Mouse (Mus musculus) G1E (cell line): ENCODE results near the gene Gcn1l1.

Experiments
- CTCF ChIP-seq: IDR thresholded peaks from 2 replicates; pipeline ENCODE4 v1.5.1; 2012; ENCODE audit warnings: low read depth, low read length, inconsistent platforms, mixed read lengths
- GATA1 ChIP-seq: IDR thresholded peaks from 2 replicates; pipeline ENCODE4 v1.6.1; 2012; ENCODE audit warnings: borderline replicate concordance, low read length, inconsistent platforms, mixed read lengths
- POLR2AphosphoS5 ChIP-seq: IDR thresholded peaks from 2 replicates; pipeline ENCODE4 v1.6.1; 2012; ENCODE audit warnings: low read depth, low read length, inconsistent platforms; ENCODE audit not compliant: insufficient replicate concordance

DNA sequence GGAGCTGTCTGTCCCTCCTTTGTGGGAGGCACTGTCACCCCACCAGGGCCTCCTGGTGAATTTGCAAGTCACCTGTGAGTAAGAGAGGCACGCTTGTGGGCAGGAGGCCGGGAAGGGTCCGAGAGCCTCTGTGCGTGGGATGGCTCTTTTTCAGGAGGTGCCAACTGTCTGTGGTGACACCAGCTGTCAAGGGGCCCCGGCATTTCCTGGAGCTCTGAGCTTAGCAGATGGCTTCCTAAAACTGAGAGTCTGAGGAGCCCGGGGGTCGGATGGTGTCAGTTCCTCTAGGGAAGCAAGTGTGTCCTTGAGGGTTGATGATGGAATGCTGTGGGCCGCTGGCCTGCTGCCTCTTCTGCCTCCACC, 34.6 kb upstream of the Gcn1l1 start:
- no peak for TF ChIP-seq GATA1
- TF ChIP-seq POLR2AphosphoS5: no peak
- TF ChIP-seq CTCF: no peak
